Mouse (Mus musculus) limb, embryonic 14.5 days (tissue): ENCODE measurements at regions not wholly inside any gene's neighbourhood (a gene's known extent, or its start where the extent isn't known, plus 50 kb on each side); places are given as distances from the start of the nearest gene placed in this dataset.

Experiments
- ATAC-seq: fragments of 200-750 bp; cut with Nextera tagmentation; 2 replicates; pipeline ENCODE4 v1.8.0; 2017; ENCODE audit warnings: low read depth, moderate number of reproducible peaks, moderate TSS enrichment; ENCODE audit not compliant: low FRiP score
- DNase-seq: peaks from one replicate; pipeline ENCODE4 v3.0.0-alpha.2; 2015; ENCODE audit warnings: low spot score
- H3K27ac ChIP-seq: fragments of 300-500 bp; sonication (generic); replicated peaks from 2 replicates; pipeline ENCODE4 v1.5.1; 2014; ENCODE audit warnings: low read depth, mild to moderate bottlenecking, low read length, moderate library complexity, mixed read lengths
- H3K27me3 ChIP-seq: fragments of 300-500 bp; sonication (generic); 2 replicates; pipeline ENCODE4 v1.6.1; 2014; ENCODE audit warnings: low read length, mixed read lengths; ENCODE audit not compliant: control insufficient read depth, insufficient read depth
- H3K36me3 ChIP-seq: fragments of 300-500 bp; sonication (generic); 2 replicates; pipeline ENCODE4 v1.6.1; 2014; ENCODE audit warnings: mild to moderate bottlenecking, low read length, moderate library complexity, mixed read lengths; ENCODE audit not compliant: control insufficient read depth, insufficient read depth
- H3K4me1 ChIP-seq: fragments of 300-500 bp; sonication (generic); 2 replicates; pipeline ENCODE4 v1.6.1; 2014; ENCODE audit warnings: antibody characterized with exemption, low read length, mixed read lengths; ENCODE audit not compliant: control insufficient read depth, insufficient read depth
- H3K4me2 ChIP-seq: fragments of 300-500 bp; sonication (generic); replicated peaks from 2 replicates; pipeline ENCODE4 v1.6.1; 2014; ENCODE audit warnings: low read depth, mild to moderate bottlenecking, low read length, moderate library complexity; ENCODE audit not compliant: severe bottlenecking
- H3K4me3 ChIP-seq: fragments of 300-500 bp; sonication (generic); replicated peaks from 2 replicates; pipeline ENCODE4 v1.5.1; 2014; ENCODE audit warnings: low read length
- H3K9ac ChIP-seq: fragments of 300-500 bp; sonication (generic); 2 replicates; pipeline ENCODE4 v1.6.1; 2014; ENCODE audit warnings: mild to moderate bottlenecking, low read depth, low read length, moderate library complexity; ENCODE audit not compliant: severe bottlenecking
- H3K9me3 ChIP-seq: fragments of 300-500 bp; sonication (generic); 2 replicates; pipeline ENCODE4 v1.6.1; 2016; ENCODE audit warnings: low read length; ENCODE audit not compliant: control insufficient read depth
- POLR2A ChIP-seq: fragments of 200-500 bp; IDR thresholded peaks from 2 replicates; pipeline ENCODE4 v1.8.0; 2012; ENCODE audit warnings: inconsistent platforms, mild to moderate bottlenecking, moderate library complexity, borderline replicate concordance; ENCODE audit not compliant: insufficient read depth, insufficient read length; ENCODE audit errors: extremely low read depth
- WGBS: fragments of 180-500 bp; shearing (Covaris S2); extraction: QIAGEN DNeasy Blood & Tissue Kit; methylation state at CpG from one replicate; pipeline ENCODE4 v1.1.7; 2014; 5-methylcytosine and 5-hydroxymethylcytosine counted together

DNA sequence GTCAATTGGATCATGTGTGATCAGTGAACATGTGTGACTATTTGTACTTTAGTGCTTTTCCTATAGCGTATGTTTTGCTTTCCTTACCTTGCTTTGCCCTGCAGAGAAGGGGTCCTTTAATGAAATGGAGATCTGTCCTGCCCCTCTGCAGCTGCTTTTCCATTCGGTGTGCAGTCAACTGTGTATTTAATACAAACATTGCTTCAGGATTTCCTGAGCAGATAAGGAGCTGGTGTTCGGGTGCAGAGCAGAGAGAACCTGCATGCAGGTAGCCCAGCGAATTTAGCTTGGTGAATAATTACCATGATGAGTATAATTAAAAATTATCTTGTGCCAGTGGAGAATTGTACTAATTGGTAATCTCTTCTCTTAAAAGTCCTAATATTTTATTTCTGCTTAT is 249.4 kb downstream of the Olfr1505 start:
- H3K27ac ChIP-seq, result no peak overlapping the region
- ATAC-seq (no peak), DNase-seq (no peak)
- no peaks in the 10 kb centered on the region for H3K36me3 ChIP-seq
- TF ChIP-seq POLR2A, result no peak
- no peak overlapping the region for H3K4me2 ChIP-seq
- no peak overlapping the region for H3K9ac ChIP-seq
- no peaks in the 10 kb centered on the region for H3K27me3 ChIP-seq
- no peak overlapping the region for H3K4me3 ChIP-seq
- no peaks in the 10 kb centered on the region for H3K4me1 ChIP-seq
- WGBS, result 68% methylated on average over 4 of the region's 4 CpGs
- H3K9me3 ChIP-seq, result no peaks in the 10 kb centered on the region

- no peaks in the 10 kb centered on the region for H3K9me3 ChIP-seq
These were observed 252.4 kb downstream of the Olfr1505 start for GRCm38 (mm10) chr19:14165775-14166174.

DNA sequence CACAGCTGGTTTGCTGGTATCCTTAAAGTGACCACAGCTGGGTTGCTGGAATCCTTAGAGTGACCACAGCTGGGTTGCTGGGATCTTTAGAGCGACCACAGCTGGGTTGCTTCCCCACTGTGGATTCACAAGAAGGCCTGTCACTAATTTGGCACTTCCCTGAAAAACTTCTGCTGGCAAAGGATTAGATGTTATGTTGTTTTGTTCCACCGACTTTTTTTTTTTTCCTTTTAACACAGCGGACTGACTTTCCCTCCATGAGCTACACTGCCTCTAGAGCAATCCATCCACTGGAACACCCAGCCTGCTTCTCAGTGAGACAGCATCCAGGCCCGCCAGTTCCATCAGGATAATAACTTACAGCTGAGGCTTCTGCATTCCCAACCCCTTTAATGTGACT is 266.9 kb downstream of the Olfr1505 start:
- Histone ChIP-seq H3K9ac (no peak overlapping the region), H3K36me3 (no peaks in the 10 kb centered on the region), H3K27me3 (no peaks in the 10 kb centered on the region), H3K4me1 (no peaks in the 10 kb centered on the region), H3K4me2 (no peak overlapping the region), H3K9me3 (no peaks in the 10 kb centered on the region), H3K4me3 (no peak overlapping the region), H3K27ac (no peak overlapping the region)
- DNase-seq, result peak; percentile 65
- peak; percentile 47; the same call in 1 of the 2 replicates for ATAC-seq
- TF ChIP-seq POLR2A, result no peak
- 8% methylated on average over 4 of the region's 4 CpGs for WGBS

More at GRCm38 (mm10) chr19:14165775-14166174, 252.4 kb downstream of the Olfr1505 start:
- DNase-seq (no peak), ATAC-seq (no peak)
- Histone ChIP-seq H3K9ac (no peak overlapping the region), H3K27ac (no peak overlapping the region), H3K27me3 (no peaks in the 10 kb centered on the region), H3K36me3 (no peaks in the 10 kb centered on the region), H3K4me1 (no peaks in the 10 kb centered on the region), H3K4me3 (no peak overlapping the region), H3K4me2 (no peak overlapping the region)
- no peak for TF ChIP-seq POLR2A
- 84% methylated on average over 2 of the region's 2 CpGs for WGBS

DNA sequence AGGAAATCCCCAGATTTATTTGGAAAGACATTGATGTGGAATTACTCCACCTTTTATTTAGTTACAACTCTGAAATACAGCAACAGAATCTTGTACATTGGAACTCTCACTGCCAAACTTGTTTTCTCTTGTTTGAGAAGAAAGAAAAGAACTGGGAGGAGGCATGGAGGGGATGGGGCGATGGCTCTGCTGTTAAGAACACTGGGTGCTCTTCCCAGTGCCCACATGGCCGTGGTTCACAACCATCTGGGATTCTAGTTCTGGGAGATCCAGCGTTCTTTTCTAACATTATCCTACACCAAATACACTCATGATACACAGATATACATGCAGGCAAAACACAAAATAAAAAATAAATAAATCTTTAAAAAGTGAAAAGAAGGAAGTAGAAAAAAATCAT is 267.6 kb downstream of the Olfr1505 start:
- Histone ChIP-seq H3K27me3 (no peaks in the 10 kb centered on the region), H3K4me1 (no peaks in the 10 kb centered on the region), H3K4me3 (no peak overlapping the region), H3K9ac (no peak overlapping the region), H3K36me3 (no peaks in the 10 kb centered on the region), H3K4me2 (no peak overlapping the region), H3K27ac (no peak overlapping the region), H3K9me3 (no peaks in the 10 kb centered on the region)
- 62% methylated on average over 3 of the region's 3 CpGs for WGBS
- peak; percentile 10 for DNase-seq
- no peak for ATAC-seq
- TF ChIP-seq POLR2A, result no peak

DNA sequence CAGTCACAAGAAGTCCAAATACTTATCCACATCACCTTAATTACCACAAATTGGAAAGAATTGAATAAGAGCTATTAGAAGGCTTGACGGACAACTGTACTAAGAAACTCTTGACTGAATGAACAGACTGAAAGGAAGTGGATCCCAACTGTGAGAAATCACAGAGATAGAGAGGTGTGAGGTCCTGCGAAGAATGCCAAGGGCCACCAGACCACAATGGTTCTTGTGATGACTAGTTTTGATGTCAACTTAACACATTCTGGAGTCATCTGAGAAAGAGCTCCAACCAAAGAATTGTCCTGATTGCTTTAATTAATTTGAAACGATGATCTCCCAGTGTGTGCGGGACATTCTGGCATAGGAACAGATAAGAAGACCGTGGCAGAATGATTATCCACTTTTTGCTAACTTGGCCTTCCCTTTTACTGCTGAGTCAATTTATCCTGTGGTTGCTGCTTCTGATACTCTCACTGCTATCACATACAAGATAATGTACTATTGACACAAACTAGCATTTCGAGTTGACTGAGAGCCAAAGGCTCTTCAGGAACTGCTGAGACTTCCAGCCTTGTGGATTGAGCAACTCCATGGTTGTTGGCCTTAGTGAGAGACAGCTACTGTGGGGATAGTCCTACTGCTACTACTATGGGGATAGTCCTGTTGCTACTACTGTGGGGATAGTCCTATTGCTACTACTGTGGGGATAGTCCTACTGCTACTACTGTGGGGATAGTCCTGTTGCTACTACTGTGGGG is 268.5 kb downstream of the Olfr1505 start:
- no peak overlapping the region for H3K4me3 ChIP-seq
- H3K4me1 ChIP-seq, result no peaks in the 10 kb centered on the region
- 90% methylated on average over 6 of the region's 6 CpGs for WGBS
- no peak overlapping the region for H3K27ac ChIP-seq
- DNase-seq (no peak), ATAC-seq (no peak)
- TF ChIP-seq POLR2A, result no peak
- H3K9ac ChIP-seq, result no peak overlapping the region
- H3K4me2 ChIP-seq, result no peak overlapping the region
- H3K9me3 ChIP-seq, result no peaks in the 10 kb centered on the region
- no peaks in the 10 kb centered on the region for H3K27me3 ChIP-seq
- H3K36me3 ChIP-seq, result no peaks in the 10 kb centered on the region
